Mouse (Mus musculus): ENCODE results near the gene Vkorc1l1. TPM values are rescaled to one million over a fixed set of nuclear protein-coding genes. Genes with fewer than 3 reads are reported as not detected.

The Vkorc1l1 gene
- total RNA-seq, 1 experiment: 48.1 TPM

DNA sequence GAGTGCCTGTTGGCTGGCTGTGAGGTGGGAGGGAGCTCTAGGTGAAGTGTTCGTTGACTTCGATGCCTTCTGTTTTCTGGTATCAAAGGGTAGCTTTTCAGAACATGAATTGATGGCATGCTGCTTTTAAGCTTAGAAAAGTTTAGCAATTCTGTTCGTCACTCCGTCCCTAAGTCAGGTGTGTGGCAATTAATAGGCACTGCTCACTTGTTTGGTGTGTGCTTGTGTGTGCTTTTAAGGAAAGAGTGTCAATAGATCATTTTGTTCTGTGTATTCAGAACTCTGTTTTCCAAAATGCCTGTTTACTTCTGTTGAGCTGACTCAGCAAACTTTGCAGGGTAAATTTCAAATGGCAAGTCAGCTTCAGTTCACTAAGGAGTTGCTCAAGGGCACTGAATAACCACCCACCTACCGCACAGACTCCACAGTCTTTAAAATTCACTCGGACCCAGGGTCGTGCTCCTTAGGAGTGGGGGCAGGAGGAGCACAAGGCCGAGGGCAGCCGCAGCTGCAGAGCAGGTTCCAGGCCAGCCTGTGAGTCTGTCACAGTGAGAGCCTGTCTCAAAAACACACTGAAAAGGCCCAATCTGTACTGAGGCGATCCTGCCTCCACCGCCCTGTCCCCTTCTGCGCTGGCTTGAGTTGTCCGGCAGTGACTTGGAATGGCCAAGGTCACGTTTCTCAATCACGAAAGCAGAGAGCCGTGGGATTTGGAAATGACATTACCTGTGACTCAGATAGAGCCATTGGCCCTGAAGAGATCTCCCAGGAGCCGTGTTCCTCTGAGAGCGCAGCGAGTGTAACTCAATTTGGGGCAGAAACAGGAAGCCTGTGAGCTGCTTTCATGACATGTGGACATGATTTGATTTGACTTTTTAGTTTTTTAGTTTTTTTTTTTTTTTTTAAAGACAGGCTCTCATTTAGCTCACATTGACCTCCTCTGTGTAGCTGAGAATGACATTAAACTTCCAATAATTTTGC is 89.9 kb downstream of the Vkorc1l1 start:
- no peak for TF ChIP-seq CHD2 (IDR thresholded peaks at IDR 0.05; ENCODE audit: low read depth, low read length)
- peak; percentile 91 for TF ChIP-seq MAFK (IDR thresholded peaks at IDR 0.05; ENCODE audit: insufficient read depth, low read depth, low read length)
- peak overlapping the region in 1 of 2 experiments; percentile 32; a peak in 2 of 4 replicates for H3K4me3 ChIP-seq (ENCODE audit: insufficient read depth in 1 of 2, low read depth in 1 of 2, low read length in 2 of 2, poor library complexity in 1 of 2, severe bottlenecking in 1 of 2)
- H3K36me3 ChIP-seq (ENCODE audit: control insufficient read depth, insufficient read depth, low read length, poor library complexity, severe bottlenecking): no peaks in the 10 kb centered on the region; the same call in 1 of the 2 replicates
- in situ Hi-C loops (cut with MboI; ENCODE audit: low sequenced_read_pairs in 2 of 2, unreplicated experiment in 2 of 2): no loop called here
- H3K4me1 ChIP-seq (ENCODE audit: control insufficient read depth in 2 of 2, insufficient read depth in 2 of 2, low read length in 2 of 2, poor library complexity in 1 of 2): peaks cover 0 to 10% of the 10 kb centered on the region in 2 experiments; a peak in 1 of 4 replicates
- H3K27ac ChIP-seq (ENCODE audit: insufficient read depth, low read depth, low read length, poor library complexity, severe bottlenecking): no peak overlapping the region; the same call in 1 of the 2 replicates
- no peaks in the 10 kb centered on the region for H3K9me3 ChIP-seq (ENCODE audit: control insufficient read depth, insufficient read depth, low read depth, low read length)
- H3K9ac ChIP-seq (ENCODE audit: insufficient read depth, low read depth, low read length, poor library complexity, severe bottlenecking): peak overlapping the region; percentile 46
- DNase-seq (ENCODE audit: low read depth, low spot score): no peak

- no peak overlapping the region for H3K9ac ChIP-seq (ENCODE audit: insufficient read depth, low read depth, low read length, poor library complexity, severe bottlenecking)
- in situ Hi-C loops (cut with MboI; ENCODE audit: low sequenced_read_pairs in 2 of 2, unreplicated experiment in 2 of 2): no loop called here
- H3K9me3 ChIP-seq (ENCODE audit: control insufficient read depth, insufficient read depth, low read depth, low read length): no peaks in the 10 kb centered on the region
- no peak overlapping the region for H3K27ac ChIP-seq (ENCODE audit: insufficient read depth, low read depth, low read length, poor library complexity, severe bottlenecking)
- DNase-seq (ENCODE audit: low read depth, low spot score): no peak
- peaks cover 4% of the 10 kb centered on the region for H3K36me3 ChIP-seq (ENCODE audit: control insufficient read depth, insufficient read depth, low read length, poor library complexity, severe bottlenecking)
- peaks cover 0 to 10% of the 10 kb centered on the region in 2 experiments; a peak in 1 of 4 replicates for H3K4me1 ChIP-seq (ENCODE audit: control insufficient read depth in 2 of 2, insufficient read depth in 2 of 2, low read length in 2 of 2, poor library complexity in 1 of 2)
- no peak overlapping the region for H3K4me3 ChIP-seq (ENCODE audit: insufficient read depth in 1 of 2, low read depth in 1 of 2, low read length in 2 of 2, poor library complexity in 1 of 2, severe bottlenecking in 1 of 2)
- TF ChIP-seq MAFK (IDR thresholded peaks at IDR 0.05; ENCODE audit: insufficient read depth, low read depth, low read length) (no peak), CHD2 (IDR thresholded peaks at IDR 0.05; ENCODE audit: low read depth, low read length) (no peak), ZC3H11A (IDR thresholded peaks at IDR 0.05; ENCODE audit: borderline replicate concordance, low read depth, low read length) (no peak), HCFC1 (IDR thresholded peaks at IDR 0.05; ENCODE audit: borderline replicate concordance, insufficient read depth, low read length) (no peak), ZNF384 (IDR thresholded peaks at IDR 0.05; ENCODE audit: low read depth, low read length) (no peak)
These were observed 92.1 kb downstream of the Vkorc1l1 start for GRCm38 (mm10) chr5:130033869-130034268.

Other genes starting within 250 kb of the Vkorc1l1 start
- gene Sept14, start 233.5 kb upstream of the Vkorc1l1 start, total RNA-seq (2012; rRNA removed): 0.27 and 0.69 TPM in 2 replicates
- 142 and 147 TPM in 2 replicates for gene Mrps17, start 226.5 kb upstream of the Vkorc1l1 start, total RNA-seq (2012; rRNA removed)
- gene Nipsnap2, start 216.9 kb upstream of the Vkorc1l1 start, total RNA-seq (2012; rRNA removed): 25.1 and 32.3 TPM in 2 replicates
- gene Psph, start 154.5 kb upstream of the Vkorc1l1 start, total RNA-seq (2012; rRNA removed): 54.9 and 83.0 TPM in 2 replicates
- gene Sumf2, start 95.0 kb upstream of the Vkorc1l1 start, total RNA-seq (2012; rRNA removed): 156 and 213 TPM in 2 replicates
- 738 and 874 TPM in 2 replicates for gene Chchd2, start 54.5 kb upstream of the Vkorc1l1 start, total RNA-seq (2012; rRNA removed)
- gene Zbed5, start 46.2 kb upstream of the Vkorc1l1 start, total RNA-seq (2012; rRNA removed): 15.7 and 16.6 TPM in 2 replicates
- gene Phkg1, start 43.4 kb upstream of the Vkorc1l1 start, total RNA-seq (2012; rRNA removed): 6.4 and 7.2 TPM in 2 replicates
- 1.1 and 2.9 TPM in 2 replicates for gene Nupr1l, start 33.4 kb upstream of the Vkorc1l1 start, total RNA-seq (2012; rRNA removed)
- gene Gusb, start 61.1 kb downstream of the Vkorc1l1 start, total RNA-seq (2012; rRNA removed): 29.0 and 53.5 TPM in 2 replicates
- 27.2 and 31.8 TPM in 2 replicates for gene Asl, start 87.3 kb downstream of the Vkorc1l1 start, total RNA-seq (2012; rRNA removed)
- 21.1 and 30.8 TPM in 2 replicates for gene Crcp, start 87.3 kb downstream of the Vkorc1l1 start, total RNA-seq (2012; rRNA removed)
- gene Tpst1, start 131.4 kb downstream of the Vkorc1l1 start, total RNA-seq (2012; rRNA removed): 51.4 and 59.9 TPM in 2 replicates
- gene Kctd7, start 202.9 kb downstream of the Vkorc1l1 start, total RNA-seq (2012; rRNA removed): 1.0 and 1.2 TPM in 2 replicates
- 17.0 and 18.2 TPM in 2 replicates for gene Rabgef1, start 229.8 kb downstream of the Vkorc1l1 start, total RNA-seq (2012; rRNA removed)

Measured in ES-E14 (cell line).